Mouse (Mus musculus) gastrocnemius, adult 2 months (tissue): ENCODE data around the gene Gstp2. TPM values are rescaled to one million over a fixed set of nuclear protein-coding genes. Genes with fewer than 3 reads are reported as not detected.
A peak's percentile ranks its signal among the peaks of the same experiment; 100 is the strongest.

ENCODE experiments used
- DNase-seq: peaks from one replicate; pipeline ENCODE4 v3.0.0; 2022
- H3K27ac ChIP-seq: fragments of 200-600 bp; 2 replicates; pipeline ENCODE4 v1.8.1; 2022; ENCODE audit warnings: mild to moderate bottlenecking
- H3K4me3 ChIP-seq: fragments of 200-600 bp; 2 replicates; pipeline ENCODE4 v1.8.1; 2022; ENCODE audit warnings: mild to moderate bottlenecking, moderate library complexity
- CTCF ChIP-seq: fragments of 200-600 bp; IDR thresholded peaks from 2 replicates; pipeline ENCODE4 v1.8.1; 2022; ENCODE audit warnings: antibody characterized with exemption, mild to moderate bottlenecking, moderate library complexity
- intact Hi-C: fragments of 180-260 bp; cut with DNase I; formaldehyde crosslinking; loops from one replicate; pipeline ENCODE4 v1.15.1; 2025
- total RNA-seq, 2 experiments: library from RNA; stranded (reverse); gene quantifications; 2 replicates each; pipeline ENCODE4 v1.2.3; 2021

Gstp2 gene
- total RNA-seq, 2 experiments from 2014 or later, result 169 to 183 TPM

GRCm38 (mm10) chr19:3996106-3996505 is 49.7 kb downstream of the Gstp2 start:
- no peak for TF ChIP-seq CTCF
- no peak for DNase-seq
- H3K27ac ChIP-seq, result peak overlapping the region; percentile 68
- H3K4me3 ChIP-seq, result no peak overlapping the region
- intact Hi-C loops, result no loop called here

- intact Hi-C loops, result no loop called here
- TF ChIP-seq CTCF, result no peak
- H3K27ac ChIP-seq, result peak overlapping the region; percentile 68
- no peak overlapping the region for H3K4me3 ChIP-seq
- no peak for DNase-seq
These were observed 50.3 kb downstream of the Gstp2 start for GRCm38 (mm10) chr19:3995505-3995904.

DNA sequence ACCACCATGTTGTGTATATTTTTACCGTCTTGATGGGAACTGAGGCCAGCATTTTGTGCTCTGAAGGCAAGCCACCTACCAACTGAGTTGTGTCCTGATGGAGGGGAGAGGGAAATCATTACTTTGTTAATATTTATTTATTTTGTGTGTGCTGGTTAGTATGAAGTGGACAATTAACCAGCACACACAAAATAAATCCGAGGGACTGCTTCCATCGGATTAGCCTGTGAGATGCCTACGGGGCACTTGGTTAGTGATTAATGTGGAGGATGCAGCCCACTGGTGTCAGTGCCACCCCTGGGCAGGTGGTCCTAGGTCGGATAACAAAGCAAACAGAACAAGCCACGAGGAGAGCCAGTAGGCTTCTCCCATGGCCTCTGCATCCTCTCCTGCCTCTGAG is 50.9 kb downstream of the Gstp2 start:
- H3K27ac ChIP-seq, result no peak overlapping the region
- intact Hi-C loops, result no loop called here
- no peak overlapping the region for H3K4me3 ChIP-seq
- no peak for TF ChIP-seq CTCF
- DNase-seq, result no peak

GRCm38 (mm10) chr19:3992416-3992815 is 53.4 kb downstream of the Gstp2 start, which contains the start of gene Tbx10:
TSS of gene Tbx10 (plus strand) at chr19:3992752.
- Histone ChIP-seq H3K27ac (no peak within 1 kb of the TSS), H3K4me3 (no peak within 1 kb of the TSS)
- DNase-seq, result no peak
- no peak for TF ChIP-seq CTCF
- intact Hi-C loops, result no loop called here

DNA sequence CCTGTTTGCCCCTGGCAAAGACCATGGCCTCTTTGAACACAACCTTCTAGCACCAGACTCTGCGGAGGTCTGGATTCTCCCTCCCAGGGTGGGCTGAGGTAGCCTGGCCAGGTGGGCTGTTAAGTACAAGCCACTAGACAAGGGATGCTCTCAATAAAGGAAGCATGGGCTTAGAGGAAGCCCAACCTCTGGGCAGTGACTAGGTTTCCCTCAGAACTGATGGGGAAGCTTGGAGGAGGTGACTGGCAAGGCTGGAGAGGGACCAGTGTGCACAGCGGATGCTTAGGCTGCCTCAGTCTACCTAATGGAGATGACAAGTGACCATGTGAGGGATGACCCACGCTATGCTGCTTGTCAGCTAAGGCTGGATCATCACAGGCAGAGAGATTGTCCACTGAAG is 53.9 kb downstream of the Gstp2 start:
- intact Hi-C loops, result no loop called here
- DNase-seq, result no peak
- H3K4me3 ChIP-seq, result no peak overlapping the region
- TF ChIP-seq CTCF, result no peak
- no peak overlapping the region for H3K27ac ChIP-seq

DNA sequence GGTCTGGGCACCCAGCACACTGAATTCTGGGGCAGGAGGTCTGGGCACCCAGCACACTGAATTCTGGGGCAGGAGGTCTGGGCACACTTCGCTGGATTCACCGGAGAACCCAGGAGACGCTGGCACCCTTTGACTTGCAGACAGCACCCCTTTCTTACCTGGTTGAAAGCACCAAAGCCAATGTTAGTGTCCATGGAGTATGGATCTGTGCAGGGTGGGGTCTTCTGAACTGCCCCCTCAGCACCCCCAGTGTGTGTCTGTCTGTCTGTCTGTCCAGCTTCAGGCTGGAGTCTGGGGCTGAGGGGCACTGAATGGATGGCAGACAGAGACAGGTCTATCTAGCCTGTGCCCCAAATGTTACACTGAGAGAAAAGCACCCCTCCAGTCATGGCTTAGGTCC is 54.3 kb downstream of the Gstp2 start:
- no peak overlapping the region for H3K4me3 ChIP-seq
- no peak for DNase-seq
- H3K27ac ChIP-seq, result no peak overlapping the region
- no peak for TF ChIP-seq CTCF
- intact Hi-C loops, result no loop called here

DNA sequence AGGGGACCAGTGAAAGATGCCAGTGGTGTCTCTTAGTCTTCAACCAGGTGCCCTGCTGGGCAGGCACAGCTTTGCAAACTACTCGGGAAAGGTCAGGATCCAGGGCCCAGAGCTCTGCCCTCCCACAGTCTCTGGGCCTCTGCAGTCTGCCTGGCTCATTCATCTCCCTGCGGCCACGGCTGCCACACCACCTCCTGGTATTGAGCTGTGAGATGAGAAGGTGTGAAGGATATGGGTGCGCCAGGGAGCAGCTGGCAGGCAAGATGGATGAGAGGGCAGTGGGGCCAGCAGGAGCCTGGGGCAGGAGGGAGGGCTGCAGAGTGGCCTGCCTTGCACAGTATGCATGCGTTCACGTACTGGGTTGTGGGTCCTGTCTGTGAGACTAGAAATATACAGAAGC is 55.0 kb downstream of the Gstp2 start:
- Histone ChIP-seq H3K27ac (peak overlapping the region; percentile 48), H3K4me3 (no peak overlapping the region)
- peak; percentile 71 for DNase-seq
- no peak for TF ChIP-seq CTCF
- intact Hi-C loops, result no loop called here

Other genes starting within 250 kb of the Gstp2 start
- 1 to 10 TPM; 1.8 to 5.4 TPM for gene Chka, start 194.2 kb downstream of the Gstp2 start, total RNA-seq
- 1 to 10 TPM; 5.1 to 5.8 TPM for gene Tcirg1, start 138.9 kb downstream of the Gstp2 start, total RNA-seq
- 100 to 1,000 TPM; 211 to 334 TPM for gene Ndufs8, start 133.2 kb downstream of the Gstp2 start, total RNA-seq
- under 1 TPM; 0.77 to 0.98 TPM for gene Aldh3b1, start 116.2 kb downstream of the Gstp2 start, total RNA-seq
- gene Unc93b1, start 110.8 kb downstream of the Gstp2 start, total RNA-seq, result 1 to 10 TPM; 3.6 to 6.4 TPM
- gene Aldh3b3, start 87.4 kb downstream of the Gstp2 start, total RNA-seq, result not detected
- under 1 TPM; 0.11 to 0.15 TPM for gene Aldh3b2, start 73.7 kb downstream of the Gstp2 start, total RNA-seq
- gene Acy3, start 59.5 kb downstream of the Gstp2 start, total RNA-seq, result 1 to 10 TPM; 1.7 to 2.6 TPM
- gene Tbx10, start 53.3 kb downstream of the Gstp2 start, total RNA-seq, result not detected
- gene Nudt8, start 45.4 kb downstream of the Gstp2 start, total RNA-seq, result 10 to 100 TPM; 19.2 to 31.9 TPM
- gene Gm49405, start 45.4 kb downstream of the Gstp2 start, total RNA-seq, result under 1 TPM; 0.33 to 0.56 TPM
- 1 to 10 TPM in 1 of 2 experiments, under 1 TPM in 1; 0.56 to 2.6 TPM for gene Doc2g, start 42.7 kb downstream of the Gstp2 start, total RNA-seq
- gene Ndufv1, start 33.2 kb downstream of the Gstp2 start, total RNA-seq, result 100 to 1,000 TPM; 399 to 553 TPM
- 100 to 1,000 TPM; 386 to 408 TPM for gene Gstp1, start 8.0 kb downstream of the Gstp2 start, total RNA-seq
- not detected for gene Gstp3, start 13.5 kb upstream of the Gstp2 start, total RNA-seq
- gene Cabp2, start 35.6 kb upstream of the Gstp2 start, total RNA-seq, result not detected
- gene Cdk2ap2, start 51.2 kb upstream of the Gstp2 start, total RNA-seq, result 10 to 100 TPM; 17.9 to 22.4 TPM
- 1 to 10 TPM; 2.3 to 2.5 TPM for gene Pitpnm1, start 54.0 kb upstream of the Gstp2 start, total RNA-seq
- gene Aip, start 79.8 kb upstream of the Gstp2 start, total RNA-seq, result 10 to 100 TPM; 69.9 to 71.8 TPM
- gene Gpr152, start 93.8 kb upstream of the Gstp2 start, total RNA-seq, result not detected
- gene Cabp4, start 98.0 kb upstream of the Gstp2 start, total RNA-seq, result not detected
- gene Coro1b, start 102.6 kb upstream of the Gstp2 start, total RNA-seq, result 10 to 100 TPM in 1 of 2 experiments, 1 to 10 TPM in 1; 9.8 to 14.7 TPM
- under 1 TPM in 1 of 2 experiments, not detected in 1; 0.43 TPM for gene Ptprcap, start 107.6 kb upstream of the Gstp2 start, total RNA-seq
- 10 to 100 TPM; 24.8 to 27.8 TPM for gene Rps6kb2, start 117.3 kb upstream of the Gstp2 start, total RNA-seq
- 10 to 100 TPM; 23.1 to 25.9 TPM for gene Carns1, start 129.5 kb upstream of the Gstp2 start, total RNA-seq
- 1 to 10 TPM; 6.7 to 6.8 TPM for gene Tbc1d10c, start 145.3 kb upstream of the Gstp2 start, total RNA-seq
- 100 to 1,000 TPM; 201 to 214 TPM for gene Ppp1ca, start 146.0 kb upstream of the Gstp2 start, total RNA-seq
- 1 to 10 TPM; 2.8 to 3.4 TPM for gene Rad9a, start 155.6 kb upstream of the Gstp2 start, total RNA-seq
- gene Clcf1, start 168.2 kb upstream of the Gstp2 start, total RNA-seq, result under 1 TPM; 0.38 to 0.89 TPM
- gene AC109138.7, start 168.3 kb upstream of the Gstp2 start, total RNA-seq, result not detected
- gene Pold4, start 185.9 kb upstream of the Gstp2 start, total RNA-seq, result 10 to 100 TPM; 13.6 to 16.4 TPM
- 1 to 10 TPM; 3.3 to 3.9 TPM for gene Ssh3, start 223.2 kb upstream of the Gstp2 start, total RNA-seq
- under 1 TPM; 0.45 to 0.64 TPM for gene Ankrd13d, start 237.1 kb upstream of the Gstp2 start, total RNA-seq